Mouse (Mus musculus) embryonic fibroblast, embryonic 13.5 days (primary cell): ENCODE measurements around the gene Kdelr2. TPM values are rescaled to one million over a fixed set of nuclear protein-coding genes. Genes with fewer than 3 reads are reported as not detected.
"Not testable (repeated sequence)": the region's sequence is repeated elsewhere in the genome, so short reads cannot be mapped to it uniquely, and the experiment has no call there.

ENCODE experiments used
- H3K27ac ChIP-seq: 2 replicates; pipeline ENCODE4 v1.5.1; 2012; ENCODE audit warnings: low read length, control low read depth, inconsistent platforms; ENCODE audit not compliant: insufficient read depth
- H3K4me1 ChIP-seq: 2 replicates; pipeline ENCODE4 v1.6.1; 2011; ENCODE audit warnings: low read length; ENCODE audit not compliant: control insufficient read depth, insufficient read depth
- H3K4me3 ChIP-seq: 2 replicates; pipeline ENCODE4 v1.5.1; 2011; ENCODE audit warnings: mild to moderate bottlenecking, control low read depth, low read length; ENCODE audit not compliant: insufficient read depth
- CTCF ChIP-seq: IDR thresholded peaks from 2 replicates; pipeline ENCODE4 v1.5.1; 2011; ENCODE audit warnings: mild to moderate bottlenecking, control low read depth, low read length, moderate library complexity, borderline replicate concordance; ENCODE audit not compliant: insufficient read depth
- POLR2A ChIP-seq: IDR thresholded peaks from 2 replicates; pipeline ENCODE4 v1.6.1; 2011; ENCODE audit warnings: low read depth, mild to moderate bottlenecking, control low read depth, low read length, moderate library complexity
- polyA plus RNA-seq: library from polyadenylated mRNA; stranded (reverse); fragments of >200 nt; gene quantifications from 2 replicates; pipeline ENCODE4 v1.2.4, GENCODE M21; 2011; ENCODE audit warnings: low read depth; ENCODE audit not compliant: missing spikeins, insufficient read length

Gene Kdelr2
- polyA plus RNA-seq, 1 experiment: 354 TPM

GRCm38 (mm10) chr5:143369611-143370255 lies 33.9 kb upstream of the Kdelr2 start:
- Histone ChIP-seq H3K4me3 (no peak overlapping the region), H3K4me1 (no peaks in the 10 kb centered on the region), H3K27ac (no peak overlapping the region)
- TF ChIP-seq POLR2A (no peak), CTCF (no peak)

- H3K4me1 ChIP-seq: no peaks in the 10 kb centered on the region
- H3K4me3 ChIP-seq: no peak overlapping the region
- TF ChIP-seq POLR2A: no peak
- TF ChIP-seq CTCF: no peak
- H3K27ac ChIP-seq: no peak overlapping the region
Measured at GRCm38 (mm10) chr5:143370416-143371145, 33.1 kb upstream of the Kdelr2 start.

GRCm38 (mm10) chr5:143371146-143371510 lies 32.5 kb upstream of the Kdelr2 start:
- no peak for TF ChIP-seq CTCF
- no peak for TF ChIP-seq POLR2A
- H3K4me1 ChIP-seq: no peaks in the 10 kb centered on the region
- no peak overlapping the region for H3K4me3 ChIP-seq
- H3K27ac ChIP-seq: no peak overlapping the region

- H3K27ac ChIP-seq: no peak overlapping the region
- no peaks in the 10 kb centered on the region for H3K4me1 ChIP-seq
- H3K4me3 ChIP-seq: peak overlapping the region; percentile 12
- TF ChIP-seq CTCF (0 out of 2 replicates have a peak, but pooled peaks have one; percentile 7), POLR2A (no peak)
Measured at GRCm38 (mm10) chr5:143372818-143373217, 30.8 kb upstream of the Kdelr2 start.

GRCm38 (mm10) chr5:143375242-143375641 lies 28.4 kb upstream of the Kdelr2 start:
- H3K4me1 ChIP-seq: no peaks in the 10 kb centered on the region
- H3K4me3 ChIP-seq: no peak overlapping the region
- H3K27ac ChIP-seq: no peak overlapping the region
- no peak for TF ChIP-seq POLR2A
- TF ChIP-seq CTCF: peak; percentile 53

GRCm38 (mm10) chr5:143376156-143376555 lies 27.5 kb upstream of the Kdelr2 start:
- Histone ChIP-seq H3K4me1 (no peaks in the 10 kb centered on the region), H3K27ac (no peak overlapping the region), H3K4me3 (no peak overlapping the region)
- TF ChIP-seq CTCF: peak; percentile 21; the same call in 1 of the 2 replicates
- no peak for TF ChIP-seq POLR2A

GRCm38 (mm10) chr5:143386797-143387621 lies 16.6 kb upstream of the Kdelr2 start:
- no peak overlapping the region for H3K27ac ChIP-seq
- H3K4me3 ChIP-seq: no peak overlapping the region
- TF ChIP-seq CTCF: no peak
- no peak for TF ChIP-seq POLR2A
- H3K4me1 ChIP-seq: no peaks in the 10 kb centered on the region

GRCm38 (mm10) chr5:143394184-143394583 lies 9.5 kb upstream of the Kdelr2 start:
- Histone ChIP-seq H3K4me1 (no peaks in the 10 kb centered on the region), H3K4me3 (no peak overlapping the region), H3K27ac (no peak overlapping the region)
- TF ChIP-seq POLR2A (no peak), CTCF (no peak)

GRCm38 (mm10) chr5:143394966-143395365 lies 8.7 kb upstream of the Kdelr2 start:
- not testable (repeated sequence) for H3K4me1 ChIP-seq, H3K4me3 ChIP-seq, H3K27ac ChIP-seq

GRCm38 (mm10) chr5:143395649-143396048 lies 8.0 kb upstream of the Kdelr2 start:
- no peak overlapping the region for H3K4me3 ChIP-seq
- TF ChIP-seq CTCF: peak; percentile 17; the same call in 1 of the 2 replicates
- no peak for TF ChIP-seq POLR2A

More at GRCm38 (mm10) chr5:143395649-143396048, 8.0 kb upstream of the Kdelr2 start:
- H3K4me1 ChIP-seq: no peaks in the 10 kb centered on the region
- H3K27ac ChIP-seq: no peak overlapping the region
